Mouse (Mus musculus): ENCODE measurements around the gene Aasdh. TPM values are rescaled to one million over a fixed set of nuclear protein-coding genes. Genes with fewer than 3 reads are reported as not detected.

The Aasdh gene
- 17.0 TPM in 2 replicates for polyA plus RNA-seq (2015; fragmentation: Nextera tagmentation; extraction: Ambion mirVana)

DNA sequence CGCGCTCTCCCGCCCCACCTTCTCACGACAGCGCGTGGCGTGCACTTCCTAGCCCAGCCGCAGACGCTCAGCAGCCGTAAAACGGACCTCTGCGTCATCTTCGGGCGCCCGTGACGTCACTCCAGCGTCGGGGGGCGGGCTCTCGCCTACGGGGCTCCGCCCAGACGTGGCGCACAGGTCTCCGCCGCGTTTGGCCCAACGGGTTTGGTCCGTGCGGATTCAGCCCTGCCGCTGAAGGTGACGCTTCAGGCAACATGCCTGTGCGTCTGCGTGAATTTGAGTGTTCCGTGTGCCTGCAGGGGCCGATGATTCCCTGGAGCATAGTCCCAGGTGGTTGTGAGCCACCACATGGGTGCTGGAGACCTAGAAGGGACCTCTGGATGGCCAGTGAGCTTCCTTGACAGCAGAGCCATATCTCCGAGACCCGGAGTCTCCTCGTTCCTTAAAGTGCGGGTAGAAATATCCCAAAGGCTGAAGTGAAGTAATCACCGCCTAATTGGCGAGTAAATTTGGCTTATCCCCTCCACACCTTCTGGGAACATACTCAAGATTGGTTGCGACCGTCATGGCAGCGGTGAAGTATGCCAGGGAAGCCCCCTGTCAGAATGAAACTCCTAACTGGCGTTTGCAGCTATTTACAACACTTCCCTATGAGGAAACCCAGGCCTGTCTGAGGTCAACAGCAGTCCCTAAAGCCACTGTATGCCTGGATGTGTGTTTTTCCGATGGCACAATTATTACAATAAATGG lies at the start of gene Aasdh:
Aasdh (minus strand) TSS at position 110 of the 750 bp plus-strand sequence.
- H3K4me3 ChIP-seq (replicated peaks): peak within 1 kb of the TSS; percentile 78
- no peaks in the 10 kb centered on the region for H3K27me3 ChIP-seq (replicated peaks)
- 0 out of 2 replicates have a peak, but pooled peaks cover 3% of the 10 kb centered on the region for H3K36me3 ChIP-seq
- H3K9me3 ChIP-seq (replicated peaks): no peaks in the 10 kb centered on the region
- H3K4me2 ChIP-seq: peak within 1 kb of the TSS; percentile 86
- ATAC-seq (ENCODE audit: low FRiP score): peak; percentile 98
- WGBS: under 1% methylated on average over 47 of the region's 47 CpGs
- peak within 1 kb of the TSS; percentile 78 for H3K9ac ChIP-seq (replicated peaks)
- H3K27ac ChIP-seq (replicated peaks): peak within 1 kb of the TSS; percentile 92
- H3K4me1 ChIP-seq: peaks cover 17% of the 10 kb centered on the region

DNA sequence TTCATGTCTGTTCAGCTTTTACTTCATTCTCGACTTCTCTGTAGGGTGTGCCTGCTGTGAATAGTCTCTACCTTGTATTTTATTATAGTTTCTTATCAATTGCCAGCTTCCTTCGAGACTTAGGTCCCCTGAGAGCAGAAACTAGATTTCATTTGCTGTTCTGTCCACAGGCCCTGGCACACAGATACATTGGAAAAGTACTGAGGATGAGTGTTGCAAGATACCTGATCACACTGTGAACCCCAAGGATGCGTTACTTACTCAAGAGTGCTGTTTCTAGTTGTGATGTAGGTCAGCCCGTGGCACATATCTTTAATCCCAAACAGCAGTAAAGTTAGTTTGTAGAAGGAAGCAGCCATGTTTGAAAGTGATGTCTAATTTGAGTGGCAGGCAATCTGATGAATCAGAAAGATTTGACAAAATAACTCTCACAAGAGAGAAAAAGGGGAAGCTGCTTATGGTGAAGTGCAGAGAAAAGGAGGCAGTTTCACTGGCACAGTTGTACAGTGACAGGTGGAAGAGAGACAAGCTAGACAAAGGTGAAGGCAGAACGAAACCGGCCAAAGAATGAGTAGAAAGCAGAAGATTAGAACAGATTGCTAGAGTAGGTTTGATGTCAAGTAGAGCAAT lies 49.1 kb upstream of the Aasdh start:
- Histone ChIP-seq H3K4me2 (no peak overlapping the region), H3K36me3 (peaks cover 28% of the 10 kb centered on the region), H3K4me1 (peaks cover 31% of the 10 kb centered on the region), H3K27me3 (replicated peaks) (no peaks in the 10 kb centered on the region), H3K9ac (replicated peaks) (no peak overlapping the region), H3K27ac (replicated peaks) (no peak overlapping the region), H3K4me3 (replicated peaks) (no peak overlapping the region), H3K9me3 (replicated peaks) (no peaks in the 10 kb centered on the region)
- no peak for ATAC-seq (ENCODE audit: low FRiP score)
- 88% methylated on average over 6 of the region's 6 CpGs for WGBS

- WGBS: 63% methylated on average over 3 of the region's 3 CpGs
- H3K4me2 ChIP-seq: no peak overlapping the region
- peaks cover 33% of the 10 kb centered on the region for H3K4me1 ChIP-seq
- no peak overlapping the region for H3K4me3 ChIP-seq (replicated peaks)
- no peak overlapping the region for H3K27ac ChIP-seq (replicated peaks)
- H3K36me3 ChIP-seq: peaks cover 25% of the 10 kb centered on the region
- no peak overlapping the region for H3K9ac ChIP-seq (replicated peaks)
- H3K9me3 ChIP-seq (replicated peaks): no peaks in the 10 kb centered on the region
- H3K27me3 ChIP-seq (replicated peaks): no peaks in the 10 kb centered on the region
- ATAC-seq (ENCODE audit: low FRiP score): no peak
Measured at GRCm38 (mm10) chr5:76953794-76954193, 48.5 kb upstream of the Aasdh start.

DNA sequence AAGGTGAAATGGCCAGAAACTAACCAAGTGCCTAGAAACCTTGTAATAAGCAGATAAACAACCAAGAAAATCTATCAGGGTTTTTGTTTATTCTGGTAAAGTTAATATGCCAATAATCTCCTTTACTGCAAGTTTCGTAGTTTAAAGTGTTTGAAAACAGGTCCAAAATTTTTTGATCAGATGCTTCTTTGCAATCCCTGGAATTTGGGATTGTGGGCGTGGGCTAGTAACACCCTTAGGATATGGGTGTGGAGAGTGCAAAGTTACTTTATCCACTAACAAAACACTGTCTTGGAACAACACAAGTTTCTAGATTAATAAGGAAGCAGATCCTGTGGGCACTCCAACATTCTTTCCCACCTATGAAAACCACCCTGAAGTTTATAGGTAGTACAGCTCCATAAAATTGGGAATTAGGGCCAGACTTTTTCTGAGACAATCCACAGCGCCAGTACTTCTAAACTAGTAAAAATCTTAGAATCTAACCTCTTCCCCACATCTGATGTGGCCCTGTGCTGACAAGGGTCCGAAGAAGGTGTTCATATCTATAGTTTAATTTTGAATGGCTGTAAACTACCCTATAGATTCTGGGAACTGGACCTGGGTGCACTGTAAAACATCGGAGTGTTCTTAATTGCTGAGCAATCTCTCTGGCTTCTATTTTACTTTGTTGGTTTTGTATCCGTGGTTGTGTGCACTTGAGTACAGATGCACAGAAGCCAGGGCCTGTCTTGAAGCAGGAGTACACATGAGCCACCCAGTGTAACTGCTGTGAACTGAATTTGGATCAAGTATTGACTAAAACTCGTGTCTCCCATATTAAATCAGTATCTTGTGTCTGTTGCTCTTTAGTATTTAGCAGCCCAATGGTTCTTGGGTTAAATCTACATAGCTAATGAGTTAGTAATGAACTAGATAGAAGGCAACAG lies 47.1 kb upstream of the Aasdh start:
- H3K4me2 ChIP-seq: peak overlapping the region; percentile 89
- 15% methylated on average over 7 of the region's 7 CpGs for WGBS
- H3K36me3 ChIP-seq: peaks cover 10% of the 10 kb centered on the region
- H3K27ac ChIP-seq (replicated peaks): peak overlapping the region; percentile 91
- H3K4me3 ChIP-seq (replicated peaks): peak overlapping the region; percentile 81
- ATAC-seq (ENCODE audit: low FRiP score): no peak
- peak overlapping the region; percentile 56 for H3K9ac ChIP-seq (replicated peaks)
- peaks cover 33% of the 10 kb centered on the region for H3K4me1 ChIP-seq
- H3K9me3 ChIP-seq (replicated peaks): no peaks in the 10 kb centered on the region
- no peaks in the 10 kb centered on the region for H3K27me3 ChIP-seq (replicated peaks)

- no peaks in the 10 kb centered on the region for H3K9me3 ChIP-seq (replicated peaks)
- peak within 1 kb of the TSS; percentile 89 for H3K4me2 ChIP-seq
- peak within 1 kb of the TSS; percentile 56 for H3K9ac ChIP-seq (replicated peaks)
- peak; percentile 98 for ATAC-seq (ENCODE audit: low FRiP score)
- under 1% methylated on average over 81 of the region's 81 CpGs for WGBS
- H3K27me3 ChIP-seq (replicated peaks): no peaks in the 10 kb centered on the region
- H3K4me3 ChIP-seq (replicated peaks): peak within 1 kb of the TSS; percentile 81
- peaks cover under 1% of the 10 kb centered on the region; the same call in 1 of the 2 replicates for H3K36me3 ChIP-seq
- H3K4me1 ChIP-seq: peaks cover 38% of the 10 kb centered on the region
- H3K27ac ChIP-seq (replicated peaks): peak within 1 kb of the TSS; percentile 91
Measured at GRCm38 (mm10) chr5:76951106-76952027, 46.1 kb upstream of the Aasdh start, which contains the start of the genes Paics and Ppat. Paics (plus strand) TSS chr5:76951307. Ppat (minus strand) TSS chr5:76951578.

DNA sequence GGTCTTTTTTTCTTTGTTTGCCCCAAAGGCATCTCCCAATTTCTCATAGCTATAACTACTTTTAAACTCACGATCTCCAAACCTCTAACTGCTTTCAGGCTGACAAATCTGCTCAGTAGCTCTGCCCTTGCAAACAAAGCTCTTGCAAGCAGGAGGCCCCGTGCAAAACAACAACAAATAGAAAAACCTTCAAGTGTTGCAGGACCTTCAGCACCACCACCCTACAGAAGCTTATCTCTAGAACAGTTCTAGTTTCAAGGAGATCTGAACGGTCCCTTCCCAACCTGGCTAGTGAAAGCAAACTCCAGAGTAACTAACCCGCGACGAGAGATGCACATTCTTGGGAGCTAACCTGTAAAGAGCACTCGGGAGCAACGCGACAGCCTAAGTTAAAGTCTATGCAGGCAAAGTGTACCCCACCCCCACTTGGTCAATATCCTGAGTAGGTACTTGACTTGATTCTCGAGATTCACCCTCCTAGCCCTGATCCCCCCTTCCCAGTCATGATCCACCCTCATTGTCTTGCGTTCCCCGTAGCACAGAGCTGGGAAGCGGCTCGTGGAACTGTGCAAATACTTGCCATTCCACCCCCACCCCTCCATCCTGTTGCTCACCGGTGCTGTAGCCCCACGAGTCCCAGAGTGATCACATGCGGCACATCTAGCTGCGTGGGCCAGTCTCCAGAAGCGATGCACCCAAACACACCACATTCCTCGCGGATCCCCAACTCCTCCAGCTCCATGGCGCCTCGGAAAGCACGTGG lies 45.2 kb upstream of the Aasdh start:
- H3K4me1 ChIP-seq: peaks cover 38% of the 10 kb centered on the region
- peak; percentile 49; the same call in 1 of the 2 replicates for ATAC-seq (ENCODE audit: low FRiP score)
- no peaks in the 10 kb centered on the region for H3K36me3 ChIP-seq
- no peaks in the 10 kb centered on the region for H3K27me3 ChIP-seq (replicated peaks)
- peak overlapping the region; percentile 91 for H3K27ac ChIP-seq (replicated peaks)
- no peaks in the 10 kb centered on the region for H3K9me3 ChIP-seq (replicated peaks)
- WGBS: under 1% methylated on average over 24 of the region's 24 CpGs
- peak overlapping the region; percentile 56 for H3K9ac ChIP-seq (replicated peaks)
- peak overlapping the region; percentile 81 for H3K4me3 ChIP-seq (replicated peaks)
- peak overlapping the region; percentile 89 for H3K4me2 ChIP-seq

DNA sequence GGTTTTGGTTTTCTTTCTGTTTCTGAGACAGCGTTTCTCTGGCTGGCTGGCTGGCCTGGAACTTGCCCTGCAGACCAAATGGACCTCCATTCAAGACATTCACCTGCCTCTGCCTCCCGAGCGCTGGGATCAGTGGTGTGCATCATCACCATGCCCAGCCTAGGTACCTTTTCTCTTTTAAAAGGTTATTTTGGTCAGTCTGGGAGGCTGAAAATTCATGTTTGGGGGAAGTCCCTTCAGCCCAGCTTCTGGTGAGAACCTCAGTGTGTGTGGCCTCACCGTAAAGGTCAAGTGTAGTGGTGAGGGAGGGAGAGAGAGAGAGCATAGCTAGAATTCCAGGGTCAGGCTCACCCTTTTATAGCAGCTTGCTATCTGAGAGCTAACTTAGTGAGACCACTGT lies 42.4 kb upstream of the Aasdh start:
- Histone ChIP-seq H3K9ac (replicated peaks) (no peak overlapping the region), H3K4me1 (peaks cover 29% of the 10 kb centered on the region), H3K4me2 (no peak overlapping the region), H3K9me3 (replicated peaks) (no peaks in the 10 kb centered on the region), H3K36me3 (no peaks in the 10 kb centered on the region), H3K4me3 (replicated peaks) (no peak overlapping the region), H3K27ac (replicated peaks) (no peak overlapping the region), H3K27me3 (replicated peaks) (no peaks in the 10 kb centered on the region)
- 95% methylated on average over 4 of the region's 4 CpGs for WGBS
- no peak for ATAC-seq (ENCODE audit: low FRiP score)

DNA sequence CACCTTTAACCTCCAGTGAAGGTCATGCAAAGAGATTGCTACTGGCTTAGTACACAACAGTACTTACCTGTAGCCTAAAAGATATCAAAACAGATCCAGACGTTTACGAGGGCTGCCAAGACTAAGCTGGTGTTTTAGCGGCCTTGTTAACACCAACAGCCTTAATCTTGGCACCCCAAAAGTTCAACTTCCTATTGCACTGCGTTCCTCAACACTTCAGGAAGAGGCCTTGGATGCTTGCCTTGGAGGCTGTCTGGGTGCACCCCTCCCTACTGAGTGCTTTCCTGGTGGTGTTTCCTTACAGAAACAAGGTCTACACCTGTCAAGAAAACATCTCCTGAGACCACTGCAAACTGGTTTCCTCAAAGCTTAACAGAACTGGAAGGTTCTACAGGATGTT lies 41.8 kb upstream of the Aasdh start:
- H3K4me1 ChIP-seq: peaks cover 23% of the 10 kb centered on the region
- H3K4me2 ChIP-seq: no peak overlapping the region
- 93% methylated on average over 4 of the region's 4 CpGs for WGBS
- no peak overlapping the region for H3K9ac ChIP-seq (replicated peaks)
- no peak overlapping the region for H3K27ac ChIP-seq (replicated peaks)
- H3K9me3 ChIP-seq (replicated peaks): no peaks in the 10 kb centered on the region
- no peaks in the 10 kb centered on the region for H3K36me3 ChIP-seq
- no peaks in the 10 kb centered on the region for H3K27me3 ChIP-seq (replicated peaks)
- ATAC-seq (ENCODE audit: low FRiP score): no peak
- H3K4me3 ChIP-seq (replicated peaks): no peak overlapping the region

- Histone ChIP-seq H3K27me3 (replicated peaks) (no peaks in the 10 kb centered on the region), H3K9me3 (replicated peaks) (no peaks in the 10 kb centered on the region), H3K4me3 (replicated peaks) (no peak overlapping the region), H3K4me1 (peaks cover 19% of the 10 kb centered on the region), H3K36me3 (no peaks in the 10 kb centered on the region), H3K27ac (replicated peaks) (no peak overlapping the region), H3K9ac (replicated peaks) (no peak overlapping the region), H3K4me2 (no peak overlapping the region)
- 79% methylated on average over 2 of the region's 2 CpGs for WGBS
- ATAC-seq (ENCODE audit: low FRiP score): no peak
Measured at GRCm38 (mm10) chr5:76945678-76946033, 40.3 kb upstream of the Aasdh start.

GRCm38 (mm10) chr5:76944965-76945677 lies 39.8 kb upstream of the Aasdh start:
- no peak overlapping the region for H3K9ac ChIP-seq (replicated peaks)
- no peak overlapping the region for H3K4me2 ChIP-seq
- no peak for ATAC-seq (ENCODE audit: low FRiP score)
- H3K4me1 ChIP-seq: peaks cover 14% of the 10 kb centered on the region
- H3K9me3 ChIP-seq (replicated peaks): no peaks in the 10 kb centered on the region
- no peak overlapping the region for H3K4me3 ChIP-seq (replicated peaks)
- no peak overlapping the region for H3K27ac ChIP-seq (replicated peaks)
- 73% methylated on average over 6 of the region's 6 CpGs for WGBS
- H3K27me3 ChIP-seq (replicated peaks): no peaks in the 10 kb centered on the region
- H3K36me3 ChIP-seq: no peaks in the 10 kb centered on the region
